Mouse (Mus musculus) heart, embryonic 16.5 days (tissue): Measurements from ENCODE around the gene Klf13. TPM values are rescaled to one million over a fixed set of nuclear protein-coding genes. Genes with fewer than 3 reads are reported as not detected.
A peak's percentile ranks its signal among the peaks of the same experiment; 100 is the strongest.

Source experiments
- ATAC-seq: fragments of 200-750 bp; cut with Nextera tagmentation; replicated peaks from 2 replicates; pipeline ENCODE4 v1.8.0; 2017; ENCODE audit warnings: moderate number of reproducible peaks; ENCODE audit not compliant: insufficient read depth, low FRiP score; ENCODE audit errors: extremely low read depth
- H3K27ac ChIP-seq: fragments of 300-500 bp; sonication (generic); 2 replicates; pipeline ENCODE4 v1.5.1; 2014; ENCODE audit warnings: mild to moderate bottlenecking, low read length, control low read depth, moderate library complexity
- H3K27me3 ChIP-seq: fragments of 300-500 bp; sonication (generic); 2 replicates; pipeline ENCODE4 v1.6.1; 2014; ENCODE audit warnings: low read length, mixed read lengths; ENCODE audit not compliant: control insufficient read depth, insufficient read depth
- H3K36me3 ChIP-seq: fragments of 300-500 bp; sonication (generic); 2 replicates; pipeline ENCODE4 v1.6.1; 2014; ENCODE audit not compliant: control insufficient read depth, insufficient read depth
- H3K4me1 ChIP-seq: fragments of 300-500 bp; sonication (generic); 2 replicates; pipeline ENCODE4 v1.6.1; 2014; ENCODE audit warnings: low read length, mixed read lengths; ENCODE audit not compliant: control insufficient read depth, insufficient read depth
- H3K4me2 ChIP-seq: fragments of 300-500 bp; sonication (generic); 2 replicates; pipeline ENCODE4 v1.6.1; 2014; ENCODE audit warnings: low read depth, mild to moderate bottlenecking, control low read depth, low read length
- H3K4me3 ChIP-seq: fragments of 300-500 bp; sonication (generic); 2 replicates; pipeline ENCODE4 v1.5.1; 2014; ENCODE audit warnings: mild to moderate bottlenecking, control low read depth, low read length
- H3K9ac ChIP-seq: fragments of 300-500 bp; sonication (generic); 2 replicates; pipeline ENCODE4 v1.6.1; 2014; ENCODE audit warnings: low read length, control low read depth
- H3K9me3 ChIP-seq: fragments of 300-500 bp; sonication (generic); replicated peaks from 2 replicates; pipeline ENCODE4 v1.6.1; 2016; ENCODE audit warnings: low read length; ENCODE audit not compliant: control insufficient read depth
- WGBS: fragments of 180-500 bp; shearing (Covaris S2); extraction: QIAGEN DNeasy Blood & Tissue Kit; methylation state at CpG from one replicate; pipeline ENCODE4 v1.1.7; 2014; 5-methylcytosine and 5-hydroxymethylcytosine counted together
- polyA plus RNA-seq: library from polyadenylated mRNA; unstranded; fragments of >200 nt; fragmentation: Nextera tagmentation; extraction: Ambion mirVana; gene quantifications from 2 replicates; pipeline ENCODE4 v1.2.1, GENCODE M21; 2015

Klf13 gene
- polyA plus RNA-seq, 1 experiment from 2014 or later = 24.2 TPM

- WGBS = 78% methylated on average over 9 of the region's 9 CpGs
- peaks cover 19% of the 10 kb centered on the region for H3K36me3 ChIP-seq
- no peak overlapping the region for H3K4me2 ChIP-seq
- no peak overlapping the region for H3K4me3 ChIP-seq
- no peaks in the 10 kb centered on the region for H3K27me3 ChIP-seq
- no peak overlapping the region for H3K27ac ChIP-seq
- no peaks in the 10 kb centered on the region for H3K9me3 ChIP-seq
- peaks cover 28% of the 10 kb centered on the region for H3K4me1 ChIP-seq
- no peak for ATAC-seq
- no peak overlapping the region for H3K9ac ChIP-seq
Measured at GRCm38 (mm10) chr7:63889116-63889975, 49.4 kb downstream of the Klf13 start.

GRCm38 (mm10) chr7:63888674-63889073, 50.0 kb downstream of the Klf13 start:
- Histone ChIP-seq H3K36me3 (peaks cover 19% of the 10 kb centered on the region), H3K27ac (no peak overlapping the region), H3K9ac (no peak overlapping the region), H3K4me2 (no peak overlapping the region), H3K9me3 (no peaks in the 10 kb centered on the region), H3K4me3 (no peak overlapping the region), H3K4me1 (peaks cover 25% of the 10 kb centered on the region), H3K27me3 (no peaks in the 10 kb centered on the region)
- 46% methylated on average over 6 of the region's 6 CpGs for WGBS
- no peak for ATAC-seq

GRCm38 (mm10) chr7:63887602-63888123, 51.1 kb downstream of the Klf13 start:
- WGBS = 81% methylated on average over 10 of the region's 10 CpGs
- H3K27ac ChIP-seq = peak overlapping the region; percentile 51
- no peaks in the 10 kb centered on the region for H3K27me3 ChIP-seq
- H3K4me2 ChIP-seq = no peak overlapping the region
- no peak for ATAC-seq
- no peak overlapping the region for H3K9ac ChIP-seq
- H3K36me3 ChIP-seq = peaks cover 19% of the 10 kb centered on the region
- H3K9me3 ChIP-seq = no peaks in the 10 kb centered on the region
- H3K4me3 ChIP-seq = no peak overlapping the region
- peaks cover 19% of the 10 kb centered on the region for H3K4me1 ChIP-seq

- no peak overlapping the region for H3K4me3 ChIP-seq
- no peaks in the 10 kb centered on the region for H3K9me3 ChIP-seq
- 38% methylated on average over 8 of the region's 8 CpGs for WGBS
- H3K9ac ChIP-seq = no peak overlapping the region
- H3K4me1 ChIP-seq = peaks cover 19% of the 10 kb centered on the region
- H3K4me2 ChIP-seq = no peak overlapping the region
- peaks cover 19% of the 10 kb centered on the region for H3K36me3 ChIP-seq
- ATAC-seq = peak; percentile 64
- H3K27ac ChIP-seq = peak overlapping the region; percentile 60
- no peaks in the 10 kb centered on the region for H3K27me3 ChIP-seq
Measured at GRCm38 (mm10) chr7:63887034-63887551, 51.6 kb downstream of the Klf13 start.

GRCm38 (mm10) chr7:63885025-63885424, 53.7 kb downstream of the Klf13 start:
- Histone ChIP-seq H3K4me1 (peaks cover 19% of the 10 kb centered on the region), H3K27ac (peak overlapping the region; percentile 20; the same call in 1 of the 2 replicates), H3K9me3 (no peaks in the 10 kb centered on the region), H3K36me3 (peaks cover 6% of the 10 kb centered on the region), H3K4me2 (no peak overlapping the region), H3K4me3 (no peak overlapping the region), H3K27me3 (no peaks in the 10 kb centered on the region), H3K9ac (no peak overlapping the region)
- WGBS = 68% methylated on average over 7 of the region's 7 CpGs
- ATAC-seq = no peak

GRCm38 (mm10) chr7:63882739-63883138, 56.0 kb downstream of the Klf13 start:
- Histone ChIP-seq H3K27me3 (no peaks in the 10 kb centered on the region), H3K36me3 (no peaks in the 10 kb centered on the region), H3K4me2 (no peak overlapping the region), H3K4me3 (no peak overlapping the region), H3K4me1 (peaks cover 13% of the 10 kb centered on the region; the same call in 1 of the 2 replicates), H3K9me3 (no peaks in the 10 kb centered on the region), H3K9ac (no peak overlapping the region), H3K27ac (no peak overlapping the region)
- 77% methylated on average over 7 of the region's 7 CpGs for WGBS
- ATAC-seq = no peak

- Histone ChIP-seq H3K4me1 (peaks cover 9% of the 10 kb centered on the region; the same call in 1 of the 2 replicates), H3K4me2 (no peak overlapping the region), H3K9ac (no peak overlapping the region), H3K36me3 (no peaks in the 10 kb centered on the region), H3K27ac (peak overlapping the region; percentile 41), H3K27me3 (no peaks in the 10 kb centered on the region), H3K4me3 (no peak overlapping the region), H3K9me3 (no peaks in the 10 kb centered on the region)
- peak; percentile 87 for ATAC-seq
- WGBS = 42% methylated on average over 6 of the region's 6 CpGs
Measured at GRCm38 (mm10) chr7:63879583-63879982, 59.1 kb downstream of the Klf13 start.

- Histone ChIP-seq H3K9ac (no peak overlapping the region), H3K36me3 (no peaks in the 10 kb centered on the region), H3K4me1 (peaks cover 13% of the 10 kb centered on the region), H3K27me3 (no peaks in the 10 kb centered on the region), H3K4me3 (no peak overlapping the region), H3K4me2 (no peak overlapping the region), H3K9me3 (no peaks in the 10 kb centered on the region), H3K27ac (no peak overlapping the region)
- 27% methylated on average over 14 of the region's 14 CpGs for WGBS
- ATAC-seq = no peak
Measured at GRCm38 (mm10) chr7:63877610-63878009, 61.1 kb downstream of the Klf13 start.

GRCm38 (mm10) chr7:63876640-63877039, 62.1 kb downstream of the Klf13 start:
- no peak overlapping the region for H3K9ac ChIP-seq
- H3K9me3 ChIP-seq = no peaks in the 10 kb centered on the region
- H3K27me3 ChIP-seq = no peaks in the 10 kb centered on the region
- H3K4me1 ChIP-seq = peaks cover 13% of the 10 kb centered on the region
- no peak overlapping the region for H3K4me3 ChIP-seq
- ATAC-seq = no peak
- no peaks in the 10 kb centered on the region for H3K36me3 ChIP-seq
- H3K4me2 ChIP-seq = no peak overlapping the region
- WGBS = 76% methylated on average over 2 of the region's 2 CpGs
- no peak overlapping the region for H3K27ac ChIP-seq
